ENCODE assay signal across 15 mouse cellular contexts in genomic region chr14:48475370-48475769, GRCm38 (mm10). TPM values are rescaled to one million over a fixed set of nuclear protein-coding genes. Genes with fewer than 3 reads are reported as not detected.
DNase-seq lines count a peak whose midpoint lies in the region; ATAC-seq and TF ChIP-seq lines count a peak whose summit lies in the region.
"Had no signal": no experiment of that assay in that cellular context is flagged by ENCODE, and none has a peak within 500 bp of the region (broad histone marks: within the 10 kb centered on the region; RNA-seq: fewer than 3 reads in every experiment).

No protein-coding gene starts in this region.

- 83% methylated on average over 1 of the region's 1 CpGs for WGBS in forebrain, embryonic 13.5 days
- WGBS in forebrain, embryonic 15.5 days, result 81% methylated on average over 1 of the region's 1 CpGs
- WGBS in lung, embryonic 14.5 days, result 57% methylated on average over 1 of the region's 1 CpGs
- 48% methylated on average over 1 of the region's 1 CpGs for WGBS in liver, embryonic 12.5 days (ENCODE audit: insufficient replicate concordance)
- WGBS in neural tube, embryonic 15.5 days, result 91% methylated on average over 1 of the region's 1 CpGs

- DNase-seq in lung, embryonic 14.5 days, result no peak
- DNase-seq in lung, postnatal 25 days (ENCODE audit: low spot score), result no peak
- peak; percentile 35 for DNase-seq in ES-CJ7 (ENCODE audit: low read depth, low spot score)
- no peak for DNase-seq in gastrocnemius, postnatal 36 days
- DNase-seq: B cell, adult 2 months; cerebellum, adult 9-11 months; kidney, adult 9 months; layer of hippocampus, adult 9-11 months; lung, postnatal 36 days; thymus, postnatal 4 days had no signal

- ATAC-seq in forebrain, embryonic 13.5 days, result no peak
- no peak for ATAC-seq in forebrain, embryonic 15.5 days (replicated peaks)
- ATAC-seq in lung, embryonic 14.5 days (ENCODE audit: insufficient read depth), result no peak
- no peak for ATAC-seq in liver, embryonic 12.5 days
- no peak for ATAC-seq in neural tube, embryonic 15.5 days (ENCODE audit: low FRiP score)

- intact Hi-C loops in gastrocnemius, postnatal 36 days (cut with DNase I), result no loop called here

- peaks cover 20% of the 10 kb centered on the region for H3K36me3 ChIP-seq in forebrain, embryonic 13.5 days (ENCODE audit: poor library complexity, severe bottlenecking)
- peaks cover 17% of the 10 kb centered on the region for H3K36me3 ChIP-seq in forebrain, embryonic 15.5 days
- peaks cover 18% of the 10 kb centered on the region; the same call in 1 of the 2 replicates for H3K36me3 ChIP-seq in lung, embryonic 14.5 days (ENCODE audit: insufficient read depth)
- H3K36me3 ChIP-seq in liver, embryonic 12.5 days, result peaks cover 34% of the 10 kb centered on the region
- H3K36me3 ChIP-seq in neural tube, embryonic 15.5 days, result peaks cover 33% of the 10 kb centered on the region
- H3K36me3 ChIP-seq: stomach, embryonic 15.5 days had no signal

- H3K27me3 ChIP-seq in forebrain, embryonic 13.5 days, result no peaks in the 10 kb centered on the region
- H3K27me3 ChIP-seq in forebrain, embryonic 15.5 days, result no peaks in the 10 kb centered on the region
- no peaks in the 10 kb centered on the region for H3K27me3 ChIP-seq in lung, embryonic 14.5 days (ENCODE audit: insufficient read depth, low read length)
- no peaks in the 10 kb centered on the region for H3K27me3 ChIP-seq in liver, embryonic 12.5 days (replicated peaks)
- no peaks in the 10 kb centered on the region for H3K27me3 ChIP-seq in neural tube, embryonic 15.5 days (replicated peaks)
- H3K27me3 ChIP-seq: stomach, embryonic 15.5 days had no signal

- no peak overlapping the region for H3K9ac ChIP-seq in forebrain, embryonic 13.5 days
- no peak overlapping the region for H3K9ac ChIP-seq in forebrain, embryonic 15.5 days (replicated peaks)
- H3K9ac ChIP-seq in lung, embryonic 14.5 days, result no peak overlapping the region
- no peak overlapping the region for H3K9ac ChIP-seq in liver, embryonic 12.5 days
- no peak overlapping the region for H3K9ac ChIP-seq in neural tube, embryonic 15.5 days (replicated peaks)
- H3K9ac ChIP-seq: stomach, embryonic 15.5 days had no signal

- no peak overlapping the region for H3K4me3 ChIP-seq in forebrain, embryonic 13.5 days
- no peak overlapping the region for H3K4me3 ChIP-seq in forebrain, embryonic 15.5 days
- no peak overlapping the region for H3K4me3 ChIP-seq in lung, embryonic 14.5 days (ENCODE audit: low read depth, low read length)
- H3K4me3 ChIP-seq in liver, embryonic 12.5 days, result no peak overlapping the region
- H3K4me3 ChIP-seq in neural tube, embryonic 15.5 days (replicated peaks), result no peak overlapping the region
- H3K4me3 ChIP-seq: stomach, embryonic 15.5 days had no signal

- peak overlapping the region; percentile 26; the same call in 1 of the 2 replicates for H3K27ac ChIP-seq in forebrain, embryonic 13.5 days
- no peak overlapping the region for H3K27ac ChIP-seq in forebrain, embryonic 15.5 days (replicated peaks)
- H3K27ac ChIP-seq in lung, embryonic 14.5 days (ENCODE audit: low read depth), result peak overlapping the region; percentile 60; the same call in 1 of the 2 replicates
- peak overlapping the region; percentile 56; the same call in 1 of the 2 replicates for H3K27ac ChIP-seq in liver, embryonic 12.5 days
- H3K27ac ChIP-seq in neural tube, embryonic 15.5 days (replicated peaks), result no peak overlapping the region

- no peaks in the 10 kb centered on the region for H3K4me1 ChIP-seq in forebrain, embryonic 13.5 days
- H3K4me1 ChIP-seq in forebrain, embryonic 15.5 days, result no peaks in the 10 kb centered on the region
- no peaks in the 10 kb centered on the region; the same call in 1 of the 2 replicates for H3K4me1 ChIP-seq in lung, embryonic 14.5 days (ENCODE audit: insufficient read depth)
- peaks cover 12% of the 10 kb centered on the region; the same call in 1 of the 2 replicates for H3K4me1 ChIP-seq in liver, embryonic 12.5 days
- no peaks in the 10 kb centered on the region for H3K4me1 ChIP-seq in neural tube, embryonic 15.5 days
- H3K4me1 ChIP-seq: stomach, embryonic 15.5 days had no signal

- no peaks in the 10 kb centered on the region for H3K9me3 ChIP-seq in forebrain, embryonic 13.5 days (replicated peaks)
- H3K9me3 ChIP-seq in forebrain, embryonic 15.5 days, result no peaks in the 10 kb centered on the region
- H3K9me3 ChIP-seq in lung, embryonic 14.5 days (ENCODE audit: low read depth, low read length), result no peaks in the 10 kb centered on the region; the same call in 1 of the 2 replicates
- H3K9me3 ChIP-seq in liver, embryonic 12.5 days (replicated peaks), result no peaks in the 10 kb centered on the region
- no peaks in the 10 kb centered on the region for H3K9me3 ChIP-seq in neural tube, embryonic 15.5 days (replicated peaks)
- H3K9me3 ChIP-seq: stomach, embryonic 15.5 days had no signal

- H3K4me2 ChIP-seq in forebrain, embryonic 13.5 days, result no peak overlapping the region
- no peak overlapping the region for H3K4me2 ChIP-seq in forebrain, embryonic 15.5 days (replicated peaks)
- H3K4me2 ChIP-seq in lung, embryonic 14.5 days, result no peak overlapping the region
- no peak overlapping the region for H3K4me2 ChIP-seq in liver, embryonic 12.5 days
- no peak overlapping the region for H3K4me2 ChIP-seq in neural tube, embryonic 15.5 days
- H3K4me2 ChIP-seq: stomach, embryonic 15.5 days had no signal

- TF ChIP-seq CTCF in lung, embryonic 14.5 days (IDR thresholded peaks at IDR 0.05; ENCODE audit: low read depth), result no peak

RNA-seq across cellular contexts. Expression of gene Tmem260, which starts 29.4 kb away (rescaled TPM):
- polyA plus RNA-seq in forebrain, embryonic 13.5 days (2015; fragmentation: Nextera tagmentation; extraction: Ambion mirVana), result 16.5 and 18.4 TPM in 2 replicates
- 17.7 and 18.3 TPM in 2 replicates for polyA plus RNA-seq in forebrain, embryonic 15.5 days (2015; fragmentation: Nextera tagmentation; extraction: Ambion mirVana)
- 25.9 and 26.7 TPM in 2 replicates for polyA plus RNA-seq in lung, embryonic 14.5 days (2014; fragmentation: Nextera tagmentation; extraction: Ambion mirVana)
- polyA plus RNA-seq in liver, embryonic 12.5 days (2016; fragmentation: Nextera tagmentation; extraction: Ambion mirVana), result 9.6 and 11.0 TPM in 2 replicates
- 1 to 10 TPM; 3.9 to 4.0 TPM for total RNA-seq in gastrocnemius, postnatal 36 days (2021)
- polyA plus RNA-seq in neural tube, embryonic 15.5 days (2015; fragmentation: Nextera tagmentation; extraction: Ambion mirVana), result 14.6 and 15.3 TPM in 2 replicates

Comparison
In these comparisons a context has a peak if more than half of its experiments do, and no peak if none do; other contexts are left out.
1. H3K27ac ChIP-seq: peak in forebrain, embryonic 13.5 days (single experiment), lung, embryonic 14.5 days (single experiment) and liver, embryonic 12.5 days (single experiment); none in forebrain, embryonic 15.5 days (single experiment) and neural tube, embryonic 15.5 days (single experiment).